Mouse (Mus musculus): ENCODE results near the gene Xcr1. TPM values are rescaled to one million over a fixed set of nuclear protein-coding genes. Genes with fewer than 3 reads are reported as not detected.

Gene Xcr1
- polyA plus RNA-seq, 1 experiment from 2014 or later, result 0.06 TPM

DNA sequence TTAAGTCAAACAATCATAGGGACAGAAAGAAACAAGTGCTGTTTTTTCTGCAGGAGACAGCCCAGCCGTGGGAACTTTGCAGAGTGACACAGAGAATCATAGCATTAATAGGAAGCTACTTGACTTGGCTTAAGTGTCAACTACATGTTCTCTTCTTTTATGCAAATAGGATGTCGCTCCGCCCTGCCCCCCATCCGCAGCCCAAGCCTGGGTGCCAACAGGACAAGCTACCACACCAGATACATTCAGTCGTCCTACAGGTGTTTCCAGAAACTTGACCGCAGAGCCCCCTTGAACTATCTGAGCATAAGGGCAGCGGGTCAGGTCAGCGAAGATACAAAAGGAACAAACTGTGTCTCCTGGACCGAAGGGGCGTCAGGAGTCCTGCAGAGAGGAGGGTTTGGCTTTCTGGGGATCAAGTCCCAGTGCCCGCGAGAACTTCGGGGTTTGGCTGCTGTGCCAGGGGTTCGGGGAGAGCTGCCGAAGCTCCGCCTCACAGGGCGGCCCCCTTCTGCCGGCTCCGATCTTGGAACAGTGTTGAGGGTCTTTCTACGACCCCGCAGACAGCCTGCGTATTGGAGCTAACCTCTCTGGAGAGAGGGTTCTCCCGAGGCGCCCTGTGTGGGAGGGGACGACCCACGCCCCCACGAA is 10.6 kb downstream of the Xcr1 start:
- 0% methylated on average over 21 of the region's 27 CpGs for WGBS
- peak overlapping the region; percentile 87 for H3K4me3 ChIP-seq (ENCODE audit: low read depth, low read length)
- H3K27ac ChIP-seq (replicated peaks; ENCODE audit: low read depth, low read length), result peak overlapping the region; percentile 96
- peak overlapping the region; percentile 91 for H3K9ac ChIP-seq (ENCODE audit: low read depth, low read length)
- H3K4me2 ChIP-seq (ENCODE audit: low read depth, low read length), result peak overlapping the region; percentile 80
- no peaks in the 10 kb centered on the region for H3K36me3 ChIP-seq (ENCODE audit: control insufficient read depth, insufficient read depth, low read length)
- peak; percentile 80 for DNase-seq (ENCODE audit: low spot score)
- ATAC-seq (ENCODE audit: low read depth), result peak; percentile 82
- no peaks in the 10 kb centered on the region for H3K9me3 ChIP-seq (ENCODE audit: control insufficient read depth, low read length)
- no peaks in the 10 kb centered on the region for H3K27me3 ChIP-seq (replicated peaks; ENCODE audit: control insufficient read depth, insufficient read depth, low read length)
- peaks cover 3% of the 10 kb centered on the region; the same call in 1 of the 2 replicates for H3K4me1 ChIP-seq (ENCODE audit: control insufficient read depth, insufficient read depth, low read length)

GRCm38 (mm10) chr9:123850705-123851061 is 11.1 kb downstream of the Xcr1 start:
- Histone ChIP-seq H3K36me3 (ENCODE audit: control insufficient read depth, insufficient read depth, low read length) (no peaks in the 10 kb centered on the region), H3K4me3 (ENCODE audit: low read depth, low read length) (peak overlapping the region; percentile 87), H3K9me3 (ENCODE audit: control insufficient read depth, low read length) (no peaks in the 10 kb centered on the region), H3K4me1 (ENCODE audit: control insufficient read depth, insufficient read depth, low read length) (peaks cover 3% of the 10 kb centered on the region; the same call in 1 of the 2 replicates), H3K27me3 (replicated peaks; ENCODE audit: control insufficient read depth, insufficient read depth, low read length) (no peaks in the 10 kb centered on the region), H3K27ac (replicated peaks; ENCODE audit: low read depth, low read length) (peak overlapping the region; percentile 96; the same call in 1 of the 2 replicates), H3K4me2 (ENCODE audit: low read depth, low read length) (peak overlapping the region; percentile 80), H3K9ac (ENCODE audit: low read depth, low read length) (peak overlapping the region; percentile 91)
- DNase-seq (ENCODE audit: low spot score) (peak; percentile 56), ATAC-seq (ENCODE audit: low read depth) (no peak)
- WGBS, result 3% methylated on average over 2 of the region's 2 CpGs

- H3K4me1 ChIP-seq (ENCODE audit: control insufficient read depth, insufficient read depth, low read length), result peaks cover 3% of the 10 kb centered on the region; the same call in 1 of the 2 replicates
- peak; percentile 4 for DNase-seq (ENCODE audit: low spot score)
- peak overlapping the region; percentile 87 for H3K4me3 ChIP-seq (ENCODE audit: low read depth, low read length)
- H3K9ac ChIP-seq (ENCODE audit: low read depth, low read length), result no peak overlapping the region
- WGBS, result 54% methylated on average over 2 of the region's 2 CpGs
- no peaks in the 10 kb centered on the region for H3K9me3 ChIP-seq (ENCODE audit: control insufficient read depth, low read length)
- ATAC-seq (ENCODE audit: low read depth), result no peak
- peak overlapping the region; percentile 80 for H3K4me2 ChIP-seq (ENCODE audit: low read depth, low read length)
- H3K36me3 ChIP-seq (ENCODE audit: control insufficient read depth, insufficient read depth, low read length), result no peaks in the 10 kb centered on the region
- no peaks in the 10 kb centered on the region for H3K27me3 ChIP-seq (replicated peaks; ENCODE audit: control insufficient read depth, insufficient read depth, low read length)
- H3K27ac ChIP-seq (replicated peaks; ENCODE audit: low read depth, low read length), result no peak overlapping the region
These were observed 11.7 kb downstream of the Xcr1 start for GRCm38 (mm10) chr9:123849976-123850695.

DNA sequence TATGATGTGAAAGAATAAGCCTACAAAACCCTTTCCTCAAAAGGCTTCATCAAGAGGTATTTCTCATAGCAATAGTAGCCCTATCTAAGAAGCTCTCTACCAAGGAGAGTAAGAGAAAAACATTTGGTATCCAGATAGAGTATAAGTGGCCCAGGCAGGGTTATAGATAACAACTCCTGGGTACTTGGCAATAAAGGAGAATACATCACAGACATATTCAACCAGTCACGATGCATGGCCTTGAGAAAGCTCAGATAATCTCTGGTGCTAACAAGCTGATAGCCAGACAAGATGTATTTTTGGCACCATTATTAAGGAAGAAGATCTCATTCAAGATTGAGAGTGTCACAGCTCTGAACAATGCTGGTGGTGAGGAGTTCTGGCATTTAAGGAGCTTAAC is 15.3 kb downstream of the Xcr1 start:
- DNase-seq (ENCODE audit: low spot score) (no peak), ATAC-seq (ENCODE audit: low read depth) (no peak)
- Histone ChIP-seq H3K36me3 (ENCODE audit: control insufficient read depth, insufficient read depth, low read length) (peaks cover 3% of the 10 kb centered on the region; the same call in 1 of the 2 replicates), H3K9me3 (ENCODE audit: control insufficient read depth, low read length) (no peaks in the 10 kb centered on the region), H3K4me2 (ENCODE audit: low read depth, low read length) (no peak overlapping the region), H3K4me3 (ENCODE audit: low read depth, low read length) (no peak overlapping the region), H3K4me1 (ENCODE audit: control insufficient read depth, insufficient read depth, low read length) (no peaks in the 10 kb centered on the region), H3K27ac (replicated peaks; ENCODE audit: low read depth, low read length) (no peak overlapping the region), H3K27me3 (replicated peaks; ENCODE audit: control insufficient read depth, insufficient read depth, low read length) (no peaks in the 10 kb centered on the region), H3K9ac (ENCODE audit: low read depth, low read length) (no peak overlapping the region)
- WGBS, result 87% methylated on average over 1 of the region's 1 CpGs

GRCm38 (mm10) chr9:123845120-123845519 is 16.7 kb downstream of the Xcr1 start:
- H3K4me1 ChIP-seq (ENCODE audit: control insufficient read depth, insufficient read depth, low read length), result no peaks in the 10 kb centered on the region
- H3K4me2 ChIP-seq (ENCODE audit: low read depth, low read length), result no peak overlapping the region
- no peak overlapping the region for H3K27ac ChIP-seq (replicated peaks; ENCODE audit: low read depth, low read length)
- H3K9me3 ChIP-seq (ENCODE audit: control insufficient read depth, low read length), result no peaks in the 10 kb centered on the region
- ATAC-seq (ENCODE audit: low read depth), result no peak
- H3K4me3 ChIP-seq (ENCODE audit: low read depth, low read length), result no peak overlapping the region
- no peak overlapping the region for H3K9ac ChIP-seq (ENCODE audit: low read depth, low read length)
- WGBS, result 51% methylated on average over 3 of the region's 3 CpGs
- H3K27me3 ChIP-seq (replicated peaks; ENCODE audit: control insufficient read depth, insufficient read depth, low read length), result no peaks in the 10 kb centered on the region
- peaks cover 15% of the 10 kb centered on the region for H3K36me3 ChIP-seq (ENCODE audit: control insufficient read depth, insufficient read depth, low read length)
- peak; percentile 11 for DNase-seq (ENCODE audit: low spot score)

- DNase-seq (ENCODE audit: low spot score), result no peak
- no peaks in the 10 kb centered on the region for H3K4me1 ChIP-seq (ENCODE audit: control insufficient read depth, insufficient read depth, low read length)
- no peaks in the 10 kb centered on the region for H3K27me3 ChIP-seq (replicated peaks; ENCODE audit: control insufficient read depth, insufficient read depth, low read length)
- no peak overlapping the region for H3K27ac ChIP-seq (replicated peaks; ENCODE audit: low read depth, low read length)
- H3K36me3 ChIP-seq (ENCODE audit: control insufficient read depth, insufficient read depth, low read length), result peaks cover 21% of the 10 kb centered on the region
- H3K4me2 ChIP-seq (ENCODE audit: low read depth, low read length), result no peak overlapping the region
- no peak overlapping the region for H3K9ac ChIP-seq (ENCODE audit: low read depth, low read length)
- no peak for ATAC-seq (ENCODE audit: low read depth)
- no peak overlapping the region for H3K4me3 ChIP-seq (ENCODE audit: low read depth, low read length)
- 84% methylated on average over 3 of the region's 3 CpGs for WGBS
- H3K9me3 ChIP-seq (ENCODE audit: control insufficient read depth, low read length), result no peaks in the 10 kb centered on the region
These were observed 17.4 kb downstream of the Xcr1 start for GRCm38 (mm10) chr9:123844468-123844867.

GRCm38 (mm10) chr9:123840243-123840642 is 21.6 kb downstream of the Xcr1 start:
- Histone ChIP-seq H3K4me2 (ENCODE audit: low read depth, low read length) (no peak overlapping the region), H3K9ac (ENCODE audit: low read depth, low read length) (no peak overlapping the region), H3K4me1 (ENCODE audit: control insufficient read depth, insufficient read depth, low read length) (no peaks in the 10 kb centered on the region), H3K36me3 (ENCODE audit: control insufficient read depth, insufficient read depth, low read length) (peaks cover 57% of the 10 kb centered on the region), H3K27me3 (replicated peaks; ENCODE audit: control insufficient read depth, insufficient read depth, low read length) (no peaks in the 10 kb centered on the region), H3K27ac (replicated peaks; ENCODE audit: low read depth, low read length) (no peak overlapping the region), H3K9me3 (ENCODE audit: control insufficient read depth, low read length) (no peaks in the 10 kb centered on the region), H3K4me3 (ENCODE audit: low read depth, low read length) (no peak overlapping the region)
- ATAC-seq (ENCODE audit: low read depth), result no peak
- DNase-seq (ENCODE audit: low spot score), result no peak
- 89% methylated on average over 6 of the region's 6 CpGs for WGBS

- H3K9ac ChIP-seq (ENCODE audit: low read depth, low read length), result no peak overlapping the region
- 87% methylated on average over 3 of the region's 3 CpGs for WGBS
- DNase-seq (ENCODE audit: low spot score) (no peak), ATAC-seq (ENCODE audit: low read depth) (no peak)
- no peaks in the 10 kb centered on the region for H3K9me3 ChIP-seq (ENCODE audit: control insufficient read depth, low read length)
- H3K27ac ChIP-seq (replicated peaks; ENCODE audit: low read depth, low read length), result no peak overlapping the region
- H3K4me3 ChIP-seq (ENCODE audit: low read depth, low read length), result no peak overlapping the region
- no peaks in the 10 kb centered on the region for H3K27me3 ChIP-seq (replicated peaks; ENCODE audit: control insufficient read depth, insufficient read depth, low read length)
- H3K4me2 ChIP-seq (ENCODE audit: low read depth, low read length), result no peak overlapping the region
- H3K4me1 ChIP-seq (ENCODE audit: control insufficient read depth, insufficient read depth, low read length), result no peaks in the 10 kb centered on the region
- H3K36me3 ChIP-seq (ENCODE audit: control insufficient read depth, insufficient read depth, low read length), result peaks cover 64% of the 10 kb centered on the region
These were observed 26.0 kb downstream of the Xcr1 start for GRCm38 (mm10) chr9:123835851-123836250.
